Mouse (Mus musculus): Measurements from ENCODE around the gene Inpp4b. TPM values are rescaled to one million over a fixed set of nuclear protein-coding genes. Genes with fewer than 3 reads are reported as not detected.
"Not testable (repeated sequence)": the region's sequence is repeated elsewhere in the genome, so short reads cannot be mapped to it uniquely, and the experiment has no call there.

Inpp4b gene
- polyA plus RNA-seq, 1 experiment from 2014 or later, result 10.6 TPM

- H3K27me3 ChIP-seq (replicated peaks), result no peaks in the 10 kb centered on the region
Observed at GRCm38 (mm10) chr8:82028896-82029295, 686.5 kb downstream of the Inpp4b start.

GRCm38 (mm10) chr8:82032035-82032434, 689.7 kb downstream of the Inpp4b start:
- not testable (repeated sequence) for H3K9me3 ChIP-seq (replicated peaks); H3K27me3 ChIP-seq (replicated peaks); H3K36me3 ChIP-seq; H3K4me2 ChIP-seq; H3K4me3 ChIP-seq (replicated peaks); H3K9ac ChIP-seq (replicated peaks); H3K4me1 ChIP-seq; H3K27ac ChIP-seq (replicated peaks); ATAC-seq (ENCODE audit: low FRiP score)

More at GRCm38 (mm10) chr8:82028896-82029295, 686.5 kb downstream of the Inpp4b start:
- WGBS, result 25% methylated on average over 1 of the region's 1 CpGs
- Histone ChIP-seq H3K36me3 (no peaks in the 10 kb centered on the region), H3K9me3 (replicated peaks) (no peaks in the 10 kb centered on the region), H3K27ac (replicated peaks) (no peak overlapping the region), H3K4me2 (no peak overlapping the region), H3K9ac (replicated peaks) (no peak overlapping the region), H3K4me1 (peaks cover 10% of the 10 kb centered on the region; the same call in 1 of the 2 replicates), H3K4me3 (replicated peaks) (no peak overlapping the region)
- ATAC-seq (ENCODE audit: low FRiP score), result 0 out of 2 replicates have a peak, but pooled peaks have one; percentile 48

- no peaks in the 10 kb centered on the region for H3K4me1 ChIP-seq
- H3K27me3 ChIP-seq (replicated peaks), result no peaks in the 10 kb centered on the region
- no peak overlapping the region for H3K27ac ChIP-seq (replicated peaks)
- no peaks in the 10 kb centered on the region for H3K9me3 ChIP-seq (replicated peaks)
- H3K9ac ChIP-seq (replicated peaks), result no peak overlapping the region
- H3K36me3 ChIP-seq, result no peaks in the 10 kb centered on the region
- 78% methylated on average over 3 of the region's 3 CpGs for WGBS
- H3K4me2 ChIP-seq, result no peak overlapping the region
- ATAC-seq (ENCODE audit: low FRiP score), result no peak
- no peak overlapping the region for H3K4me3 ChIP-seq (replicated peaks)
Observed at GRCm38 (mm10) chr8:82054030-82054429, 711.7 kb downstream of the Inpp4b start.

GRCm38 (mm10) chr8:82067619-82068018, 725.3 kb downstream of the Inpp4b start:
- ATAC-seq (ENCODE audit: low FRiP score), result no peak
- Histone ChIP-seq H3K9me3 (replicated peaks) (no peaks in the 10 kb centered on the region), H3K4me2 (no peak overlapping the region), H3K4me3 (replicated peaks) (no peak overlapping the region), H3K9ac (replicated peaks) (no peak overlapping the region), H3K4me1 (no peaks in the 10 kb centered on the region), H3K27me3 (replicated peaks) (no peaks in the 10 kb centered on the region), H3K27ac (replicated peaks) (no peak overlapping the region), H3K36me3 (no peaks in the 10 kb centered on the region)
- 77% methylated on average over 3 of the region's 3 CpGs for WGBS

GRCm38 (mm10) chr8:82079267-82079666, 736.9 kb downstream of the Inpp4b start:
- H3K4me2 ChIP-seq, result no peak overlapping the region
- no peaks in the 10 kb centered on the region for H3K9me3 ChIP-seq (replicated peaks)
- no peaks in the 10 kb centered on the region for H3K4me1 ChIP-seq
- no peak overlapping the region for H3K9ac ChIP-seq (replicated peaks)
- H3K36me3 ChIP-seq, result no peaks in the 10 kb centered on the region
- no peak overlapping the region for H3K27ac ChIP-seq (replicated peaks)
- no peak overlapping the region for H3K4me3 ChIP-seq (replicated peaks)
- ATAC-seq (ENCODE audit: low FRiP score), result no peak
- H3K27me3 ChIP-seq (replicated peaks), result no peaks in the 10 kb centered on the region

- WGBS, result 95% methylated on average over 7 of the region's 7 CpGs
- H3K9ac ChIP-seq (replicated peaks); H3K36me3 ChIP-seq; H3K4me3 ChIP-seq (replicated peaks); H3K27me3 ChIP-seq (replicated peaks); H3K4me1 ChIP-seq; H3K4me2 ChIP-seq; ATAC-seq (ENCODE audit: low FRiP score); H3K27ac ChIP-seq (replicated peaks); H3K9me3 ChIP-seq (replicated peaks): not testable (repeated sequence)
Observed at GRCm38 (mm10) chr8:82086631-82087030, 744.3 kb downstream of the Inpp4b start.

GRCm38 (mm10) chr8:82090901-82091300, 748.5 kb downstream of the Inpp4b start:
- no peaks in the 10 kb centered on the region for H3K4me1 ChIP-seq
- H3K27me3 ChIP-seq (replicated peaks), result no peaks in the 10 kb centered on the region
- 95% methylated on average over 1 of the region's 1 CpGs for WGBS
- H3K9ac ChIP-seq (replicated peaks), result no peak overlapping the region
- no peaks in the 10 kb centered on the region for H3K36me3 ChIP-seq
- no peaks in the 10 kb centered on the region for H3K9me3 ChIP-seq (replicated peaks)
- ATAC-seq (ENCODE audit: low FRiP score), result no peak
- no peak overlapping the region for H3K4me3 ChIP-seq (replicated peaks)
- H3K27ac ChIP-seq (replicated peaks), result no peak overlapping the region
- no peak overlapping the region for H3K4me2 ChIP-seq

- no peaks in the 10 kb centered on the region for H3K4me1 ChIP-seq
- no peak for ATAC-seq (ENCODE audit: low FRiP score)
Observed at GRCm38 (mm10) chr8:82093274-82093673, 750.9 kb downstream of the Inpp4b start.

GRCm38 (mm10) chr8:82104560-82104959, 762.2 kb downstream of the Inpp4b start:
- H3K27ac ChIP-seq (replicated peaks), result no peak overlapping the region
- no peaks in the 10 kb centered on the region for H3K4me1 ChIP-seq
- ATAC-seq (ENCODE audit: low FRiP score), result no peak
- no peaks in the 10 kb centered on the region for H3K27me3 ChIP-seq (replicated peaks)
- H3K36me3 ChIP-seq, result no peaks in the 10 kb centered on the region
- H3K9ac ChIP-seq (replicated peaks), result no peak overlapping the region
- H3K9me3 ChIP-seq (replicated peaks), result no peaks in the 10 kb centered on the region
- H3K4me2 ChIP-seq, result no peak overlapping the region
- H3K4me3 ChIP-seq (replicated peaks), result no peak overlapping the region

More at GRCm38 (mm10) chr8:82093274-82093673, 750.9 kb downstream of the Inpp4b start:
- Histone ChIP-seq H3K36me3 (no peaks in the 10 kb centered on the region), H3K9me3 (replicated peaks) (no peaks in the 10 kb centered on the region), H3K4me3 (replicated peaks) (no peak overlapping the region), H3K27me3 (replicated peaks) (no peaks in the 10 kb centered on the region), H3K9ac (replicated peaks) (no peak overlapping the region), H3K4me2 (no peak overlapping the region), H3K27ac (replicated peaks) (no peak overlapping the region)

- H3K27me3 ChIP-seq (replicated peaks), result no peaks in the 10 kb centered on the region
- 86% methylated on average over 3 of the region's 3 CpGs for WGBS
- no peak overlapping the region for H3K4me3 ChIP-seq (replicated peaks)
- no peak overlapping the region for H3K9ac ChIP-seq (replicated peaks)
- no peak overlapping the region for H3K27ac ChIP-seq (replicated peaks)
- ATAC-seq (ENCODE audit: low FRiP score), result no peak
- H3K4me2 ChIP-seq, result no peak overlapping the region
- H3K36me3 ChIP-seq, result no peaks in the 10 kb centered on the region
- no peaks in the 10 kb centered on the region for H3K9me3 ChIP-seq (replicated peaks)
- H3K4me1 ChIP-seq, result no peaks in the 10 kb centered on the region
Observed at GRCm38 (mm10) chr8:82106131-82106530, 763.8 kb downstream of the Inpp4b start.

- Histone ChIP-seq H3K9ac (replicated peaks) (no peak overlapping the region), H3K36me3 (no peaks in the 10 kb centered on the region), H3K27me3 (replicated peaks) (no peaks in the 10 kb centered on the region), H3K9me3 (replicated peaks) (0 out of 2 replicates have a peak, but pooled peaks cover 6% of the 10 kb centered on the region), H3K4me2 (no peak overlapping the region), H3K4me1 (no peaks in the 10 kb centered on the region), H3K4me3 (replicated peaks) (no peak overlapping the region), H3K27ac (replicated peaks) (no peak overlapping the region)
- no peak for ATAC-seq (ENCODE audit: low FRiP score)
Observed at GRCm38 (mm10) chr8:82150272-82150671, 807.9 kb downstream of the Inpp4b start.

- no peaks in the 10 kb centered on the region for H3K36me3 ChIP-seq
- H3K4me3 ChIP-seq (replicated peaks), result no peak overlapping the region
- no peaks in the 10 kb centered on the region for H3K27me3 ChIP-seq (replicated peaks)
- H3K9me3 ChIP-seq (replicated peaks), result 0 out of 2 replicates have a peak, but pooled peaks cover 6% of the 10 kb centered on the region
- H3K4me2 ChIP-seq, result no peak overlapping the region
- WGBS, result 90% methylated on average over 1 of the region's 1 CpGs
- H3K27ac ChIP-seq (replicated peaks), result no peak overlapping the region
- no peak for ATAC-seq (ENCODE audit: low FRiP score)
- no peak overlapping the region for H3K9ac ChIP-seq (replicated peaks)
- no peaks in the 10 kb centered on the region for H3K4me1 ChIP-seq
Observed at GRCm38 (mm10) chr8:82157928-82158327, 815.6 kb downstream of the Inpp4b start.
